Mouse (Mus musculus) hindbrain, postnatal 0 days (tissue): ENCODE data around the gene Elfn2. TPM values are rescaled to one million over a fixed set of nuclear protein-coding genes. Genes with fewer than 3 reads are reported as not detected.
A peak's percentile ranks its signal among the peaks of the same experiment; 100 is the strongest.

Experiments used
- ATAC-seq: fragments of 200-750 bp; cut with Nextera tagmentation; 2 replicates; pipeline ENCODE4 v1.8.0; 2017; ENCODE audit warnings: mild to moderate bottlenecking, moderate TSS enrichment, moderate library complexity
- DNase-seq: peaks from one replicate; pipeline ENCODE4 v3.0.0-alpha.2; 2015; ENCODE audit warnings: low spot score
- H3K27ac ChIP-seq: fragments of 300-500 bp; sonication (generic); 2 replicates; pipeline ENCODE4 v1.5.1; 2014; ENCODE audit warnings: mild to moderate bottlenecking
- H3K27me3 ChIP-seq: fragments of 300-500 bp; sonication (generic); 2 replicates; pipeline ENCODE4 v1.6.1; 2014; ENCODE audit warnings: low read length, mixed read lengths; ENCODE audit not compliant: insufficient read depth
- H3K36me3 ChIP-seq: fragments of 300-500 bp; sonication (generic); 2 replicates; pipeline ENCODE4 v1.6.1; 2014; ENCODE audit warnings: low read length, mixed read lengths; ENCODE audit not compliant: insufficient read depth
- H3K4me1 ChIP-seq: fragments of 300-500 bp; sonication (generic); 2 replicates; pipeline ENCODE4 v1.6.1; 2014; ENCODE audit warnings: antibody characterized with exemption, low read length, mixed read lengths; ENCODE audit not compliant: insufficient read depth
- H3K4me2 ChIP-seq: fragments of 300-500 bp; sonication (generic); 2 replicates; pipeline ENCODE4 v1.6.1; 2014; ENCODE audit warnings: low read depth, mild to moderate bottlenecking, low read length, moderate library complexity, mixed read lengths
- H3K4me3 ChIP-seq: fragments of 300-500 bp; sonication (generic); 2 replicates; pipeline ENCODE4 v1.5.1; 2014; ENCODE audit warnings: low read length
- H3K9ac ChIP-seq: fragments of 300-500 bp; sonication (generic); replicated peaks from 2 replicates; pipeline ENCODE4 v1.6.1; 2014; ENCODE audit warnings: mild to moderate bottlenecking, low read length, moderate library complexity, mixed read lengths
- H3K9me3 ChIP-seq: fragments of 300-500 bp; sonication (generic); 2 replicates; pipeline ENCODE4 v1.6.1; 2016; ENCODE audit warnings: low read length, mixed read lengths
- CTCF ChIP-seq: IDR thresholded peaks from 2 replicates; pipeline ENCODE4 v1.5.1; 2016; ENCODE audit warnings: antibody characterized with exemption, control low read depth, low read depth
- WGBS: fragments of 180-500 bp; shearing (Covaris S2); extraction: QIAGEN DNeasy Blood & Tissue Kit; methylation state at CpG from one replicate; pipeline ENCODE4 v1.1.7; 2014; 5-methylcytosine and 5-hydroxymethylcytosine counted together
- polyA plus RNA-seq: library from polyadenylated mRNA; unstranded; fragments of >200 nt; fragmentation: Nextera tagmentation; extraction: Ambion mirVana; gene quantifications from 2 replicates; pipeline ENCODE4 v1.2.1, GENCODE M21; 2015
- total RNA-seq: library from RNA; depleted of rRNA; stranded (reverse); fragments of >200 nt; gene quantifications from 2 replicates; pipeline ENCODE4 v1.2.3, GENCODE M21; 2014

Elfn2 gene
- total and polyA plus RNA-seq, 2 experiments from 2014 or later = 9.1 to 40.9 TPM

GRCm38 (mm10) chr15:78740662-78741061, 22.1 kb upstream of the Elfn2 start:
- ATAC-seq (no peak), DNase-seq (no peak)
- Histone ChIP-seq H3K27me3 (no peaks in the 10 kb centered on the region), H3K4me3 (no peak overlapping the region), H3K4me1 (peaks cover 7% of the 10 kb centered on the region), H3K36me3 (no peaks in the 10 kb centered on the region), H3K4me2 (no peak overlapping the region), H3K9me3 (no peaks in the 10 kb centered on the region), H3K27ac (no peak overlapping the region), H3K9ac (no peak overlapping the region)
- 72% methylated on average over 12 of the region's 12 CpGs for WGBS
- no peak for TF ChIP-seq CTCF

GRCm38 (mm10) chr15:78737146-78737545, 18.6 kb upstream of the Elfn2 start:
- Histone ChIP-seq H3K4me1 (peaks cover 7% of the 10 kb centered on the region; the same call in 1 of the 2 replicates), H3K9ac (no peak overlapping the region), H3K9me3 (no peaks in the 10 kb centered on the region), H3K27me3 (no peaks in the 10 kb centered on the region), H3K4me3 (no peak overlapping the region), H3K4me2 (no peak overlapping the region), H3K27ac (peak overlapping the region; percentile 83; the same call in 1 of the 2 replicates), H3K36me3 (no peaks in the 10 kb centered on the region)
- ATAC-seq = no peak
- DNase-seq = no peak
- 43% methylated on average over 6 of the region's 6 CpGs for WGBS
- TF ChIP-seq CTCF = no peak

DNA sequence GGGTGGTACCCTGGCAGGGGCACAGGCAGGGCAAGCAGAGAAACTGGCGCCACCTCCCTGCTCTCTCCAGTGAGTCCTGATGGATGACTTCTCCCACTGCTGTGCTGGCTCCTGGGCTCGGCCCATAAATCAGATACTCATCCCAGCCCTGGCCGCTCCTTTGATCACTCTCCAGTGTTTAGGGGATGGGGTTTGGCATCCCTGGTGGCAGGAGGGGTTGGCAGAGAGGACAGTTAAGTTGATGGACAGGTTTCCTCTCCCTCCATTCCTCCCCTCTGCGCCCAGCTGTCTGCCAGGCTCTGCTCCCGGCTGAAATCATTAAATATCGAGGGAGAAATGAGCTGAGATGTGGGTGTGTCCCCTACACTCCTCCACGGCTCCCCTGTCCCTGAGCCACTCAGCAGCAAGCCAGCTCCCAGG, 18.1 kb upstream of the Elfn2 start:
- DNase-seq (peak; percentile 76), ATAC-seq (peak; percentile 68)
- TF ChIP-seq CTCF = no peak
- Histone ChIP-seq H3K36me3 (no peaks in the 10 kb centered on the region), H3K4me2 (no peak overlapping the region), H3K27ac (peak overlapping the region; percentile 83), H3K27me3 (no peaks in the 10 kb centered on the region), H3K9me3 (no peaks in the 10 kb centered on the region), H3K4me1 (peaks cover 7% of the 10 kb centered on the region; the same call in 1 of the 2 replicates), H3K9ac (no peak overlapping the region), H3K4me3 (no peak overlapping the region)
- 18% methylated on average over 7 of the region's 7 CpGs for WGBS

GRCm38 (mm10) chr15:78736181-78736579, 17.6 kb upstream of the Elfn2 start:
- 27% methylated on average over 3 of the region's 3 CpGs for WGBS
- H3K27me3 ChIP-seq = no peaks in the 10 kb centered on the region
- peak overlapping the region; percentile 83 for H3K27ac ChIP-seq
- H3K4me1 ChIP-seq = peaks cover 7% of the 10 kb centered on the region; the same call in 1 of the 2 replicates
- no peaks in the 10 kb centered on the region for H3K9me3 ChIP-seq
- no peaks in the 10 kb centered on the region for H3K36me3 ChIP-seq
- H3K9ac ChIP-seq = no peak overlapping the region
- H3K4me3 ChIP-seq = no peak overlapping the region
- peak; percentile 22; the same call in 1 of the 2 replicates for ATAC-seq
- TF ChIP-seq CTCF = no peak
- DNase-seq = no peak
- H3K4me2 ChIP-seq = no peak overlapping the region

GRCm38 (mm10) chr15:78735431-78736180, 17.0 kb upstream of the Elfn2 start:
- Histone ChIP-seq H3K9me3 (no peaks in the 10 kb centered on the region), H3K36me3 (no peaks in the 10 kb centered on the region), H3K4me2 (no peak overlapping the region; the same call in 1 of the 2 replicates), H3K27me3 (no peaks in the 10 kb centered on the region), H3K27ac (peak overlapping the region; percentile 83), H3K4me1 (peaks cover 7% of the 10 kb centered on the region; the same call in 1 of the 2 replicates), H3K4me3 (no peak overlapping the region), H3K9ac (0 out of 2 replicates have a peak overlapping the region, but pooled peaks have one; percentile 0)
- 10% methylated on average over 17 of the region's 17 CpGs for WGBS
- peak; percentile 81 for DNase-seq
- ATAC-seq = peak; percentile 85
- TF ChIP-seq CTCF = no peak

GRCm38 (mm10) chr15:78731830-78732229, 13.3 kb upstream of the Elfn2 start:
- Histone ChIP-seq H3K27ac (no peak overlapping the region), H3K9ac (no peak overlapping the region), H3K9me3 (no peaks in the 10 kb centered on the region), H3K4me1 (0 out of 2 replicates have a peak, but pooled peaks cover 3% of the 10 kb centered on the region), H3K4me2 (no peak overlapping the region), H3K27me3 (no peaks in the 10 kb centered on the region), H3K4me3 (no peak overlapping the region), H3K36me3 (no peaks in the 10 kb centered on the region)
- WGBS = 67% methylated on average over 4 of the region's 4 CpGs
- TF ChIP-seq CTCF = no peak
- no peak for ATAC-seq
- no peak for DNase-seq
